ENCODE assay signal across 8 mouse cellular contexts in the genomic region with DNA sequence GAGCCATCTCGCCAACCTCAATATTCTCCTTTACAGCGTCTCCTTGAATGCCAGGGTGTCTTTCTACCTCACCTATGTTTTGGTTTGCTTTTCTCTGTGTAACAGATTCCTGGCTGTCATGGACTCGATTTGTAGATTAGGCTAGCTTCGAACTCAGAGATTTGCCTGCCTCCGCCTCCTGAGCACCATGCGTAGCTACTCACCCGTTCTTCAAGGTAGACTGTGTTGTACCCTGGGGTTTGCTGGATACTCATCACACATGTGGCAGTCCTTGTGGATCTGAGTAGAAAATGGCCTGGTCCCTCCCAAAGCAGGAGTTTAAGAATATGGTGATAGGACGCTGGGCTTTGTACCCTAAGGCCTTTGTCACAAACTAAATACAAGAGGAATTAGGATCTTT. TPM values are rescaled to one million over a fixed set of nuclear protein-coding genes. Genes with fewer than 3 reads are reported as not detected.
A peak's percentile ranks its signal among the peaks of the same experiment; 100 is the strongest.
DNase-seq lines count a peak whose midpoint lies in the region; ATAC-seq and TF ChIP-seq lines count a peak whose summit lies in the region.

No protein-coding gene starts in this region.

- TF ChIP-seq POLR2A in cerebellum, adult 2 months (IDR thresholded peaks at IDR 0.05; ENCODE audit: borderline replicate concordance, insufficient read depth, low read length), result no peak
- no peak for TF ChIP-seq POLR2A in spleen, adult 2 months (IDR thresholded peaks at IDR 0.05; ENCODE audit: low read depth, low read length)

- no peak for TF ChIP-seq CTCF in cerebellum, adult 2 months (IDR thresholded peaks at IDR 0.05; ENCODE audit: borderline replicate concordance, insufficient read depth, low read depth, low read length)
- no peak for TF ChIP-seq CTCF in spleen, adult 2 months (IDR thresholded peaks at IDR 0.05; ENCODE audit: extremely low read depth, insufficient read depth, insufficient read length, insufficient replicate concordance)

- peaks cover 36% of the 10 kb centered on the region for H3K4me1 ChIP-seq in cerebellum, adult 2 months (ENCODE audit: control insufficient read depth, insufficient read depth, low read length)
- H3K4me1 ChIP-seq in spleen, adult 2 months (ENCODE audit: control insufficient read depth, insufficient read depth, insufficient read length), result peaks cover 2% of the 10 kb centered on the region; the same call in 1 of the 2 replicates
- peaks cover 9% of the 10 kb centered on the region; the same call in 1 of the 2 replicates for H3K4me1 ChIP-seq in limb, embryonic 11.5 days (ENCODE audit: control insufficient read depth, insufficient read depth, low read length)

- peak in 1 of 2 experiments; percentile 18 for DNase-seq in cerebellum, adult 2 months
- no peak for DNase-seq in cerebellum, adult 8-10 months
- no peak for DNase-seq in spleen, adult 2 months (ENCODE audit: low read depth in 1 of 2, low spot score in 2 of 2)
- no peak for DNase-seq in spleen, postnatal 36 days (ENCODE audit: low spot score in 2 of 2)
- peak; percentile 38 for DNase-seq in limb, embryonic 11.5 days (ENCODE audit: low spot score)
- peak; percentile 29 for DNase-seq in splenic B cell, adult 2 months (ENCODE audit: low read depth, low spot score)
- DNase-seq in right cerebral cortex, adult 18-20 months, result no peak
- no peak for DNase-seq in adrenal gland, postnatal 25 days

- H3K4me2 ChIP-seq in limb, embryonic 11.5 days (ENCODE audit: low read depth, severe bottlenecking), result peak overlapping the region; percentile 75

- no peaks in the 10 kb centered on the region for H3K27me3 ChIP-seq in cerebellum, adult 2 months (ENCODE audit: control insufficient read depth, insufficient read depth, low read length)
- H3K27me3 ChIP-seq in spleen, adult 2 months (ENCODE audit: control insufficient read depth, insufficient read depth, low read length), result no peaks in the 10 kb centered on the region
- no peaks in the 10 kb centered on the region for H3K27me3 ChIP-seq in limb, embryonic 11.5 days (ENCODE audit: control insufficient read depth, insufficient read depth, low read length)
- H3K27me3 ChIP-seq in splenic B cell, adult 2 months (ENCODE audit: control insufficient read depth, insufficient read depth, low read length, poor library complexity, severe bottlenecking), result no peaks in the 10 kb centered on the region

- H3K4me3 ChIP-seq in cerebellum, adult 2 months (replicated peaks; ENCODE audit: insufficient read depth, low read depth, low read length), result peak overlapping the region; percentile 63
- peak overlapping the region; percentile 71 for H3K4me3 ChIP-seq in spleen, adult 2 months (ENCODE audit: extremely low read depth, insufficient read depth, insufficient read length)
- H3K4me3 ChIP-seq in limb, embryonic 11.5 days (ENCODE audit: low read depth, low read length), result peak overlapping the region; percentile 80

- H3K9me3 ChIP-seq in limb, embryonic 11.5 days (ENCODE audit: control insufficient read depth, low read length), result no peaks in the 10 kb centered on the region

- no peak overlapping the region for H3K27ac ChIP-seq in cerebellum, adult 2 months (ENCODE audit: insufficient read depth, low read length)
- H3K27ac ChIP-seq in spleen, adult 2 months (ENCODE audit: insufficient read depth, low read length), result 0 out of 2 replicates have a peak overlapping the region, but pooled peaks have one; percentile 68
- no peak overlapping the region; the same call in 1 of the 2 replicates for H3K27ac ChIP-seq in limb, embryonic 11.5 days (replicated peaks; ENCODE audit: low read depth, low read length)

- 11% methylated on average over 8 of the region's 8 CpGs for WGBS in cerebellum, adult 2 months
- WGBS in spleen, adult 2 months, result 10% methylated on average over 8 of the region's 8 CpGs
- 15% methylated on average over 8 of the region's 8 CpGs for WGBS in limb, embryonic 11.5 days

- peak overlapping the region; percentile 61 for H3K9ac ChIP-seq in limb, embryonic 11.5 days (ENCODE audit: low read length)

- peaks cover 15% of the 10 kb centered on the region for H3K36me3 ChIP-seq in spleen, adult 2 months (ENCODE audit: control insufficient read depth, insufficient read depth, low read length)
- H3K36me3 ChIP-seq in limb, embryonic 11.5 days (ENCODE audit: control insufficient read depth, insufficient read depth, low read length), result peaks cover 12% of the 10 kb centered on the region; the same call in 1 of the 2 replicates
- H3K36me3 ChIP-seq in splenic B cell, adult 2 months (ENCODE audit: control insufficient read depth, insufficient read depth, low read length, poor library complexity, severe bottlenecking), result peaks cover 6% of the 10 kb centered on the region; the same call in 1 of the 2 replicates

- ATAC-seq in limb, embryonic 11.5 days (ENCODE audit: insufficient number of reproducible peaks, low FRiP score, low TSS enrichment, low read depth), result no peak

RNA-seq across cellular contexts. Expression of a gene that starts 1.0 kb away (rescaled TPM):
- 40.1 and 41.1 TPM in 2 replicates for polyA plus RNA-seq in cerebellum, adult 2 months (2012; rRNA removed)
- polyA plus RNA-seq in spleen, adult 2 months (2012; rRNA removed), result 55.2 and 71.0 TPM in 2 replicates
- 16.9 and 19.2 TPM in 2 replicates for polyA plus RNA-seq in limb, embryonic 11.5 days (2014; fragmentation: Nextera tagmentation; extraction: Ambion mirVana)
- 36.2 and 37.2 TPM in 2 replicates for total RNA-seq in adrenal gland, postnatal 25 days (2021)

RNA-seq across cellular contexts. Expression of a gene that starts 18.4 kb away (rescaled TPM):
- polyA plus RNA-seq in cerebellum, adult 2 months (2012; rRNA removed), result 54.5 and 65.5 TPM in 2 replicates
- 63.6 and 71.2 TPM in 2 replicates for polyA plus RNA-seq in spleen, adult 2 months (2012; rRNA removed)
- polyA plus RNA-seq in limb, embryonic 11.5 days (2014; fragmentation: Nextera tagmentation; extraction: Ambion mirVana), result 75.7 and 91.6 TPM in 2 replicates
- 59.1 and 76.4 TPM in 2 replicates for total RNA-seq in adrenal gland, postnatal 25 days (2021)

RNA-seq across cellular contexts. Expression of a gene that starts 49.7 kb away (rescaled TPM):
- polyA plus RNA-seq in cerebellum, adult 2 months (2012; rRNA removed), result 8.5 and 10.4 TPM in 2 replicates
- polyA plus RNA-seq in spleen, adult 2 months (2012; rRNA removed), result 10.9 and 11.1 TPM in 2 replicates
- polyA plus RNA-seq in limb, embryonic 11.5 days (2014; fragmentation: Nextera tagmentation; extraction: Ambion mirVana), result 13.5 and 14.8 TPM in 2 replicates
- 9.1 and 10.6 TPM in 2 replicates for total RNA-seq in adrenal gland, postnatal 25 days (2021)

RNA-seq across cellular contexts. Expression of a gene that starts 49.7 kb away (rescaled TPM):
- polyA plus RNA-seq in cerebellum, adult 2 months (2012; rRNA removed), result 3.0 and 4.4 TPM in 2 replicates
- polyA plus RNA-seq in spleen, adult 2 months (2012; rRNA removed), result 0.11 TPM in 1 of 2 replicates, not detected in the other
- polyA plus RNA-seq in limb, embryonic 11.5 days (2014; fragmentation: Nextera tagmentation; extraction: Ambion mirVana), result 0.79 and 1.5 TPM in 2 replicates
- 2.4 and 3.6 TPM in 2 replicates for total RNA-seq in adrenal gland, postnatal 25 days (2021)

RNA-seq across cellular contexts. Expression of a gene that starts 54.7 kb away (rescaled TPM):
- polyA plus RNA-seq in cerebellum, adult 2 months (2012; rRNA removed), result 9.6 and 10.3 TPM in 2 replicates
- 11.2 and 16.7 TPM in 2 replicates for polyA plus RNA-seq in spleen, adult 2 months (2012; rRNA removed)
- polyA plus RNA-seq in limb, embryonic 11.5 days (2014; fragmentation: Nextera tagmentation; extraction: Ambion mirVana), result 14.8 and 16.3 TPM in 2 replicates
- total RNA-seq in adrenal gland, postnatal 25 days (2021), result 9.2 and 10.0 TPM in 2 replicates

Comparison
In these comparisons a context has a peak if more than half of its experiments do, and no peak if none do; other contexts are left out.
1. DNase-seq: peak in limb, embryonic 11.5 days (single experiment) and splenic B cell, adult 2 months (single experiment); none in cerebellum, adult 8-10 months (single experiment), spleen, adult 2 months (0 of 2), spleen, postnatal 36 days (0 of 2), right cerebral cortex, adult 18-20 months (single experiment) and adrenal gland, postnatal 25 days (single experiment).
2. Peak in every context shown above with its lines, with median percentiles within 50 percentile points of each other: H3K4me3 ChIP-seq.